Mouse (Mus musculus) retina, postnatal 1 day (tissue): ENCODE data around the gene Olfr1395.
"Not testable (repeated sequence)": the region's sequence is repeated elsewhere in the genome, so short reads cannot be mapped to it uniquely, and the experiment has no call there.

Experiments used
- DNase-seq: peaks from one replicate; pipeline ENCODE4 v3.0.0-alpha.2; 2012

The Olfr1395 gene

DNA sequence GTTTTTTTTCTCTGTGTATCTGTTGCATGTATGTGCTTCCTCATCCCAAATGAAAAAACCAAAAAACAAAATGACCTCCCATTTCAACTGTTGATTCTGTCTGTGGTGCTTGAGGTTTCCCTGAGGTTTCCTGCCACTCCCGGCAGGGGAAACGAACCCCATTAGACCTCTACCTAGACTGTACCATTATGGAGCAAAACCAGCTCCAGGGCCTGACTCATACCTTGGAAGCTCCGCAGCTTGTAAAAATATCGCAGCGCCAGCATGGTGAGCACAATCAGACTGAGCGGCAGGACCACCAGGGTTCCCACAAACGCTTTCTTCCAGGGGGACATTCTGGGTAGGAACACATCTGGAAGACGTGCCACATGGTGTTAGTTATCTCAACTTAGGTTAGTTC is 33.3 kb downstream of the Olfr1395 start:
- no peak for DNase-seq

DNA sequence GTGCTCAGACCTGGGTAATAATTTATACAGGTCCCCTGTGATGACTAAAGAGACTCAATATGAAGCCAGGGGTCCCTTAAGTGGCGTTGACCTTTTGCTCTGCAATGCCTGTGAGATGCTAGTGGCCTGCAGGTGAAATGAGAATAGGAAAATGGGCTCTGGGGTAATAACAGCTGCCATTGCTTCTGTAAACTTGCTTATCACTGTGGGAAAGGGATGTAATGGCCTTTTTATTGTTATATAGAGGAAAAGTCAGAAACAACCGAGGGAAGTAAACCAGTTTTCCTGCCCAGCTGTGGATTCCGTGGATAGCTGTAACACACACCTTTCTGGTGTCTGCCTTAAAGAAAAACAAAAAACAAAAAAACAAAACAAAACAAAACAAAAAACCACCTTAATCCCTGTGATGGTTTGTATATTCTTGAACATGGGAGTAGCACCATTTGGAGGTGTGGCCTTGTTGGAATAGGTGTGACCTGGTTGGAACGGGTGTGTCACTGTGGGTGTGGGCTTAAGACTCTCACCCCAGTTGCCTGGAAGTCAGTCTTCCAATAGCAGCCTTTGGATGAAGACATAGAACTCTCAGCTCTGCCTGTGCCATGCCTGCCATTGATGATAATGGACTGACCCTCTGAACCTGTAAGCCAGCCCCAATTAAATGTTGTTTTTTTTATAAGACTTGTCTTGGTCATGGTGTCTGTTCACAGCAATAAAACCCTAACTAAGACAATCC is 34.1 kb downstream of the Olfr1395 start:
- not testable (repeated sequence) for DNase-seq

DNA sequence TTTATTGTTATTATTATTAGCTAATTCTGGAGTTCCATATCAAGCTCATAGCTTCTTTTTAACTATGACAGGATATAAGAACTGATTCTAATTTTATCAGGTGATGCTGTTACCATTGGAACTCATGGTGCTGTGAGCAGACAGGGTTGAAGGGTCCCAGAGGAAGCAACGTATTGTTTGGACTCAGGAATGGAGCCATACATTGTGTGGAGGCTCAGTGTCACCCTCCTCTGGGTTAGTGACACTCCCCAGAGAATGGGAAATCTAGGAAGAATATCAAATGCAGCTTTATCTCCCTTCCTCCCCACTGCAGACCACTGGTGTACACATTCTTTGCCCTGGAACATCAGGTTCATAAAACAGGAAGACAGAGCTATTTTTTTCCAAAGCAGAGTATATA is 41.1 kb downstream of the Olfr1395 start:
- no peak for DNase-seq

DNA sequence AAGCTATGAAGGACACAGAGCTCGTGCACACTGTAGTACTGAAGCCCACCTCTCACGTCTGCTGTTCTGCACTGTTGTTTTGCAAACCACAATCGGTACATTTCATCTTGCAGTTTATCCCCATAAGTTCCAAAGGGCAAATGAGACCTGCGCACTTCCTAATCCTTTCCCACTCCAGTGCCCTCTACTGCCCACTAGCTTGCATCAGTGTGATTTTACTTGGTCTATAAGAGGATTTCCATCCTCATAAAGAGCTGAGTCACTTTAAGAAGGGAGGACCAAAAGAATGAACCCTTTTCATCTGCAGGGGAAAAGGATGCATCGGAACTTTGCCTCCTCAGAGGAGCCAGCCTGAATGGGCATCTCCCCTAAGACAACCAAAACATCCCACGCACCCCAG is 44.4 kb downstream of the Olfr1395 start:
- peak; percentile 7 for DNase-seq

DNA sequence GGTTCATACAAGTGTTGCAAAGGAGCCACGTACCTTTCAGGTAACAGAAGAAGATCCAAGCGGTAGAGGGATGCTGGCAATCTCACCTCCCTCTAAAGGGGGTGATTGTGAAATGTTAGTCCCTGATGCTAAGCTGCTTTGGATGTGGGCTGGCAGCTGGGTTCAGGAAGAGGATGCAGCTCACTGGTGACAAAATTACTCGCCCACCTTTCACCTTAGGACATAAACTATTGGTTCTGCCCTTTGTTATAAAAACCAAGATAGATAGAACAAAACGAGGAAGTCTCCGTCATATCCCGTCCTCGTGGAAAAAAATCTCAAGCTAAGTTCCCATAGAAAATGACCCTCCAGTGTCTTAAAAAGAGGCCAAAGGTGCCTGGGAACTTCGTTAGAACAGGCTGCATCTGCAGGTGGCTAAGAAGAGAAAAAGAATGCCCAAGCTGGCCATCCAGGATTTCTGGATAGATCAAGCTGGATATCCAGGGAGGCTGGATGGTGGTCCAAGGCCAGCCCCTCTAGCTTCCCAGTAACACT is 44.9 kb downstream of the Olfr1395 start, which contains the start of gene Btnl9:
Gene Btnl9 (minus strand): TSS at position 205 of the 534 bp plus-strand sequence.
- DNase-seq: no peak

DNA sequence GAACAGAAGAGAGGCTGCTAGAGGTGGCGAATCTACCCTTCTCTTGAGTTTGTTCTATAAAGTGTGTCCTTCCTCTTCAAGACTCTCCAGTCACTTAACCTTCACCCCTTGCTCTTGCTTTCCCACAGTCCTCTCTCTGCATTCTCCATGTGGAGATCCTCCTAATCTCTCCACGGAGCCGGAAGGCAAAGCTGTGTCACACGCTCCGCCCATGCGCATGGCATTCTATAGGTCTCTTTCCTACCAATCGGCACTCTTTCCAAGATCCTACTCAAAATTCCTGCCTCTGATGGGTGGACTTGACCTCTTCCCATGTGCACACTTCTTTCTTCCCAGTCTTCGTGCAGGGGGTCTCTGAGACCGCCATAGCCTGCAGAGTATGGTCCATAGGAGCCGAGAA is 45.6 kb downstream of the Olfr1395 start:
- no peak for DNase-seq

DNA sequence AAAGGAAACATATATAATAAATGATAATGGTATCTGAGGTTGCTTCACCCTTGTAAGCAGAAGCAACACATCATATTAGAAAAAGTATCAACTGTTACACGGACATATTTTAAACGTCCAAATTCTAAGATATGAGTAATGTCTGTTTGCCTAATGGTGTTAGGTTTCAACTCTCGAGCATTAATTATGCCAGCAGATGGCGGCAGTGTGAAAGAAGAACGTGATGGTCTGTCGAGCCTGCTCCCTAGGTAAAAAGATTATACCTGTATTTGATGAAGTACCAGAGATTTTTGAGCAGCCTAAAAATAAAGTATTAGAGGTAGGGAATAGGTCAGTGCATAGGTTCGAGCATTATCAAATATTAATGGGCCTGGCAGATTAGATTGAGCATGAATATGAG is 47.7 kb downstream of the Olfr1395 start:
- peak; percentile 62 for DNase-seq

DNA sequence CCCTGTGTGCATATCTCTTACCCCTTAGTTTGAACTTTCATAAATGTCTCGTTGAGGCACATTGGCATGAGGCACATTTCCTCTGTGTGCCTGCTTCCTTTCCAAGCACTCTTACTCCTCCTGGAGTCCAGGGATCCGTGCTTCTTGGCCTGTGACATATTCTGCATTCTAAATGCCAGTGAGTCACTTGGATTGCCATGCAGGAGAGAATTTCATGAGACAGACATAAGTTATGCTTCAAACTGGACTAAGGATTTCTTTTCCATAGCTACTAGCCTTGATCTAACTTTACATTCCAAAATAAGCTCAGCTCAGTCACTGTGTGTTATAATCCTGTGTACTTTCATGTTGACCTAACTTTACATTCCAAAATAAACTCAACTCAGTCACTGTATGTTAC is 49.0 kb downstream of the Olfr1395 start:
- DNase-seq: no peak

DNA sequence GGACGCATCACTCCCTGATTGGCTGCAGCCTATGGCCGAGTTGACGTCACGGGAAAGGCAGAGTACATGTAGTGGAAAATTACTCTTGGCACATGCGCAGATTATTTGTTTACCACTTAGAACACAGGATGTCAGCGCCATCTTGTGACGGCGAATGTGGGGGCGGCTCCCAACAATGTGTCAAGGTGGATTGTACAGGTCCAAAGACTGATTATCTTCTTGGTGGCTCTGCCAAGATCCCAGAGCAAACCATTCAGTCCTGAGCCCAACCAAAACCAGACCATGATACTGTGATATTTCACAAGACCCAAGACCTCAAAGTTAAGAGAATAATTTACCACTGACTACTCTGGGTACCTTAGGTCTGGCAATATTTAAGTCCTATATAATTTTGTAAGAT is 52.7 kb downstream of the Olfr1395 start:
- DNase-seq: not testable (repeated sequence)

DNA sequence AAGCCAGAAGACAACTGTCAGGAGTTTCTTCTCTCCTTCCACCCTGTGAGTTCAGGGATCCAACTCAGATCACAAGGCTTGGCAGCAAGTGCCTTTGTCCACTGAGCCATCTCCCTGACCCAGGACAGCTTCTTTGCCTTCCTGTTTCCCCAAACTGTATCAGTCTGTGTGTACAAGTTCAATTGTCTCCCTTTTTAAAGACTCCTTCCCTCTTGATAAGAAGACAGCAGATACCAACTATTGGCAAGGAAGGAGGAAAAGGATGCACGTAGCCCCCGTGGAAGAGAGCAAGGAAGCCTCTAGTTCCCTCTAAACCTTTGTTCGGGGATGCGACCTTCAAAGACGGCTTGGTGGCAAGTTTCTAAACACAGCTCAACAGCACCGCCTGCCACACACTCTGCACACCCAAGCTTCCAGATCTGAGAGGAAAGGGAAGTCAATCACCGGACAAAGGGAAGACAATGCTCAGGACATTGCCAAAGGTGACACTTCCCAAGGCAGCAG is 53.8 kb downstream of the Olfr1395 start:
- DNase-seq: no peak
